Mouse (Mus musculus): ENCODE measurements at regions not wholly inside any gene's neighbourhood (a gene's known extent, or its start where the extent isn't known, plus 50 kb on each side); places are given as distances from the start of the nearest gene placed in this dataset.

DNA sequence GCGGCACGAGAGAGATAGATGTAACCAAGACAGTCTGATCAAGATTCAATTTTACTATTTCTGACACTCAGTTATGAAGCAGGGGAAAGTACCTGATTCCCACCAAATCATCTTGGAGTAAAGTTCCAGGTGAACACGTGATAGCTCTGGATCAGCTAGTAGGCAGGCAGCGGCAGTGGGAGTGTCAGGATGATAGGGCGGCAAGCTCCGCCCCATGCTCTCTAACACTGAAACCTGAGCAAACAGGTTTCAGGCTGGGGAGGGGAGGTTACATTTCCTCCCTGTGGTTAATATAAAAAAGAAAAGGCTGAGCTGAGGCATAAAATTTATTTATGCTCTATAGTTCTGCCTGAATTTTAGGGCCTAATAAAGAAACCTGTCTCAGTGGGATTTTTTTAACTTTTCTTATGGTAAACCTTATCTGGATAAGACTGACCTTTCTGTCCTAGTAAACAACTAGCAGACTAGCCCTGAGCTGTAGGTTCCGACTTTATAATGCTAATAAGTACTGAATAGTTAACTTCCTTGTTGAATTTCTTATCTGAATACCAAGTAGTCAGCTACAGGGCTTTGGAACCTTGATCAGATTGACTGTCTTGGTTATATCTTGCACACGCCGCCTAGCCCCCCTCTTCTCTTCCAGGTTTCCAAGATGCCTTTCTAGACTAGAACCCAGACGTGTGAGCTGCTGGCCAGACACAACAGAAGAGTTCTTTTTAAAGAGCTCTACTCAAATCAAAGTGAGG is 254.9 kb upstream of the Dab2 start:
- no peak for DNase-seq

- no peak for DNase-seq
These were observed 243.9 kb upstream of the Dab2 start for GRCm38 (mm10) chr15:6055703-6056102.

- DNase-seq: no peak
These were observed 242.5 kb upstream of the Dab2 start for GRCm38 (mm10) chr15:6056887-6057626.

- no peak for DNase-seq
These were observed 240.2 kb upstream of the Dab2 start for GRCm38 (mm10) chr15:6059361-6059760.

- no peak for DNase-seq
These were observed 239.8 kb upstream of the Dab2 start for GRCm38 (mm10) chr15:6059790-6060189.

DNA sequence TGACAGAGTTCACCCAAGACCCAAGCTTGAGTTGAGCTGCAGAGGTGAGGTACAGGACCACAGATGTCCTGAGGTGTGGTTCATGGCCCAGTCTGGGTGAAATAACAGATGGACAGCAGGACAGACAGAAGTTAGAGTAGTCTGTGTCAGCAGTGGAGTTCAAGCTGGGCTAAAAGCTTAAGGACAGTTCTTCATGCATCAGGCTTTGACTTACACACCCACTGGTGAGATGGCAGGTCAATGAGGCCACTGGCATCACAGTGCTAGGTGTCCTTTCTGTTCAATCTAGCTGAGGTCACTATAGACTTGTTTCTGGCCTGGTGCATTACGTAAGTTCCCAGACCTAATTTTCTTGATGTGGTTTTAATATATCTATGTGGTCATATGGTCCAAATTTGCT is 238.9 kb upstream of the Dab2 start:
- no peak for DNase-seq

GRCm38 (mm10) chr15:6065100-6065499 is 234.5 kb upstream of the Dab2 start:
- DNase-seq: no peak

GRCm38 (mm10) chr15:6067380-6067779 is 232.2 kb upstream of the Dab2 start:
- DNase-seq: no peak

GRCm38 (mm10) chr15:6068371-6068770 is 231.2 kb upstream of the Dab2 start:
- DNase-seq: no peak

- no peak for DNase-seq
These were observed 227.7 kb upstream of the Dab2 start for GRCm38 (mm10) chr15:6071873-6072272.

DNA sequence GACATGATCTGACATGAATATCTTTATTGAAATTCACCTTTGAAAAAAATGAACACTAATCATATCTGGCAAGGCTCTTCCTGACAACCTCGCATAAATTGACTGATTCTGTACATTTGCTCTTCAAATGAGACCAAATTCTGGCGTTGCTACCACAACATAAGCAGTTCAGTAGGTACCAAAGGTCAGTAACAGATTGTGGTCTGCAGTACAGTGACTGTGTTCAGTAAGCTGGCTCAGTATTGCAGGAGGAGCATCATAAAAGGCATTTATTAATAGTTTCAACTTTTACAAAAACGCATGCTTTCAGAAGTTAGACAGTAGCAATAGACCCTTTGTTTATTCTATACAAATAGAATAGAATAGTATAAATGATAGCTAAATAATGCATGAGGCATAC is 226.7 kb upstream of the Dab2 start:
- DNase-seq: no peak

GRCm38 (mm10) chr15:6080714-6081635 is 218.6 kb upstream of the Dab2 start:
- DNase-seq: peak; percentile 9 to 16

- DNase-seq: no peak
These were observed 212.4 kb upstream of the Dab2 start for GRCm38 (mm10) chr15:6087208-6087607.

GRCm38 (mm10) chr15:6088498-6088897 is 211.1 kb upstream of the Dab2 start:
- no peak for DNase-seq

DNA sequence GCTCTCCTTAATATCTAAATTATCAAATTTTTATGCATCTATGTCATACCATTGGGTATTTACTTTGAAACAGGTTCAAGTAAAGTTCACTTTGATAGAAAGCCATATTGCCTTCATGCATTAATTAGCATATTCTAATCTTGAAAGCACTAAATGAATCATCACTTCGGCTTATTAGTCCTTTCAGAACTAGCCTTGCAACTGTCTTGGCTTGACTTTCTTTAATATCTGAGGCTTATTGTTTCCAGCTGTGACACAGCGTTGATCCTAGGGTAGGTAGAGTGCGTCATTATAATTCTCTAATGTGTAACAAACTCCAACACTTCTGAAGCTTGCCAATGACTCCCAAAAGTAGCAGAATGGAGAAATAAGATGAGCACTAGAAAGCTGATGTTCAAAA is 169.9 kb upstream of the Dab2 start:
- DNase-seq: no peak

GRCm38 (mm10) chr15:6132216-6132615 is 167.4 kb upstream of the Dab2 start:
- DNase-seq: no peak

- DNase-seq: no peak
These were observed 154.5 kb upstream of the Dab2 start for GRCm38 (mm10) chr15:6145071-6145470.

- DNase-seq: no peak
These were observed 144.9 kb upstream of the Dab2 start for GRCm38 (mm10) chr15:6154706-6155105.

DNA sequence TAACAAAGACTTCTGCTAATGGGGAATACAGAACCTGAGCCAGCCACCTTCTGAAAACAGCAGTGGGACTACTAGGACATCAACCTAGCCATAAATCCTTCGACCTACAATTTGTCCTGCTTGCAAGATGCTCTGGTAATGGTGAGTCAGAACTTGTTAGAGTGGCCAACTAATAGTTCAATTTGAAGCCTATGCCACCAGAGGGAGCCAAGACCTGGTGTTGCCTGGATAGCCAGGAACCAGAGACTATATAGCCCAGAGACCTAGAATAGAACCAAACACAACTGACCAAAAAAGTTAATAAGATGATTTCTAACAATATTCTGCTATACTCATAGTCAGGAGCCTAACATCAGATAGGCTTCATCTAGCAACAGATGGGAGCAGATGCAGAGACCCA is 119.3 kb upstream of the Dab2 start:
- DNase-seq: no peak

DNA sequence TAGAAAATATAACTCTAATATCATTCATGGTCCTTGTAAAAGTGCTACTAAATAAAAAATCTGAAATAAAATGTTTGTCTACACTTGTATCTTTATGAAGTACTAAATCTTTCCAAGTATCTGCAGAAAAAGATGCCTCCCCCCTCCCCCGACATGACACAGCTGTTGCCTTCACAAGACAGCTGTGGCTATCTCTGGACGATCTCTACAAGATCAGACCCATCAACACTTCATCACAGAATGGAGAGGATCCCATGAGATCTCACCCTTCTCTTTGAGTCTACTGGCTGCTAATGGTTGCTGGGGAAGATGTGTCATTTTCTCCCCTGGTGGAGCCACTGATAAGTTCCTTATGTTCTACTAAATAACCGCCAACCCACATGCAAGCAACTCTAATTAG is 116.0 kb upstream of the Dab2 start:
- no peak for DNase-seq

DNA sequence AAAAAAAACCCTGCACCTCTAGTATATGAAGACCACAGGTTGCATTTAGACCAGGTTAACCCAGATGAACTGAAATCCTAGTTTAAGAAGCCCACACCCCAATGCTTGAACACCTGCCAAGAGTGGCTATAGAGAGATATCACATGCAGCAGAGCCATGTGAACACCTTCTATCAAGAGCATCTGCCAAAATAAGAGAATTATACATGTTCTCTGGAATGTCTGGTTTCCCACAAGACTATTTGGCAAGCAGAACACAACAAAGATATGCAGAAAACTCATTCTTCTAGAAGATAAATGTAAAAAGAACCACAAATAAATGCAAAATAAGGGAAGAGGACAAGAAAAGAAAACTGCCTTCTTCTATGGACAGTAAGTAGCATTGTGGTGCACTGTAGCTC is 107.7 kb upstream of the Dab2 start:
- DNase-seq: no peak

GRCm38 (mm10) chr15:6207239-6207638 is 92.3 kb upstream of the Dab2 start:
- DNase-seq: no peak

- peak; percentile 24 to 39 for DNase-seq
These were observed 90.3 kb upstream of the Dab2 start for GRCm38 (mm10) chr15:6209301-6209700.

Measured in cerebellum, adult 18-20 months (tissue).